Mouse (Mus musculus) limb, embryonic 10.5 days (tissue): ENCODE measurements around the gene S100b. TPM values are rescaled to one million over a fixed set of nuclear protein-coding genes. Genes with fewer than 3 reads are reported as not detected.

Source experiments
- DNase-seq: peaks from one replicate; pipeline ENCODE4 v3.0.0-alpha.2; 2017; ENCODE audit warnings: low spot score
- H3K27ac ChIP-seq: fragments of 300-500 bp; sonication (generic); 2 replicates; pipeline ENCODE4 v1.5.1; 2016; ENCODE audit warnings: mild to moderate bottlenecking
- H3K27me3 ChIP-seq: fragments of 300-500 bp; sonication (generic); 2 replicates; pipeline ENCODE4 v1.6.1; 2016; ENCODE audit warnings: low read depth, mild to moderate bottlenecking; ENCODE audit not compliant: poor library complexity, severe bottlenecking
- H3K36me3 ChIP-seq: fragments of 300-500 bp; sonication (generic); 2 replicates; pipeline ENCODE4 v1.6.1; 2016; ENCODE audit warnings: mild to moderate bottlenecking, moderate library complexity
- H3K4me1 ChIP-seq: fragments of 300-500 bp; sonication (generic); 2 replicates; pipeline ENCODE4 v1.6.1; 2016
- H3K4me3 ChIP-seq: fragments of 300-500 bp; sonication (generic); 2 replicates; pipeline ENCODE4 v1.5.1; 2016; ENCODE audit warnings: mild to moderate bottlenecking, moderate library complexity
- H3K9me3 ChIP-seq: fragments of 300-500 bp; sonication (generic); replicated peaks from 2 replicates; pipeline ENCODE4 v1.6.1; 2016; ENCODE audit warnings: mild to moderate bottlenecking
- WGBS: fragments of 180-500 bp; shearing (Covaris S2); methylation state at CpG from one replicate; pipeline ENCODE4 v1.1.7; 2016; 5-methylcytosine and 5-hydroxymethylcytosine counted together
- polyA plus RNA-seq: library from polyadenylated mRNA; unstranded; fragments of >200 nt; fragmentation: Nextera tagmentation; extraction: Ambion mirVana; gene quantifications from 2 replicates; pipeline ENCODE4 v1.2.1, GENCODE M21; 2016

S100b gene
- polyA plus RNA-seq, 1 experiment from 2014 or later: not detected

DNA sequence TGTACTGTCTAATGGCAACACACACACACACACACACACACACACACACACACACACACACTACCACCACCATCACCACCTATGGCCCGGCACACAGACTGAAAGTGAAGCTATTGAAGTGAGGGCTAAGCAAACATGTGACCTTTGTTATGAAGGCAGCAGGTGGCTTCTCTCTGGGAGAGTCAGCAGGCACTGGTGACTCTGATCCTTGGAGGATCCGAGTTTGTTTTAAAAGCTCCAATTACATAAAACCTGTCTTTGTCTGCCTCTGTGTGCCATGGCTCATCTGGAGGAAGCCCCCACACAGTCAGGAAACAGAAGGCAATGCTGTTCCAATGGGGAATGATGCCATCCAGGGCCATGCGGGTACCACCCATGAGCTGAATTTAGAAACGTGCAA, 7.1 kb upstream of the S100b start:
- no peak overlapping the region for H3K4me3 ChIP-seq
- DNase-seq: no peak
- no peaks in the 10 kb centered on the region for H3K4me1 ChIP-seq
- 74% methylated on average over 4 of the region's 4 CpGs for WGBS
- no peak overlapping the region for H3K27ac ChIP-seq
- no peaks in the 10 kb centered on the region for H3K27me3 ChIP-seq
- H3K9me3 ChIP-seq: no peaks in the 10 kb centered on the region
- H3K36me3 ChIP-seq: no peaks in the 10 kb centered on the region

- no peaks in the 10 kb centered on the region for H3K4me1 ChIP-seq
- WGBS: 84% methylated on average over 21 of the region's 21 CpGs
- H3K9me3 ChIP-seq: no peaks in the 10 kb centered on the region
- no peaks in the 10 kb centered on the region for H3K36me3 ChIP-seq
- no peak for DNase-seq
- no peak overlapping the region for H3K27ac ChIP-seq
- H3K4me3 ChIP-seq: no peak overlapping the region
- H3K27me3 ChIP-seq: no peaks in the 10 kb centered on the region
Observed at GRCm38 (mm10) chr10:76247960-76248646, 5.5 kb upstream of the S100b start.

DNA sequence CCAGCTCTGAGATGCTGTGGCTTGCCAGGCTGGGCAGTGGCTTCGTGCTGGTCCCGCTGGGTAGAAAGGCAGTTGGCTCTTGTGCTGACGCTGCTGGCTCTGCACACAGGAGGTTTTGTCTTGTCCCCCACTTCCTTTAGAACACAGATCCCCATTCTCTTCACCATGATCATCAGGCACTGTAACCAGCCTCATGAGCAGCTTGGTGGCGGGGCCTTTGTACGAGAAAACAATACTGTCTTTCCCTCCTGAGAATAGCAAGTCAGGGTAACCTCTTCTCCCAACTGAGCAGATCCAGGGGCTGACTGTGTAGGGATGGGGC, 5.0 kb upstream of the S100b start:
- DNase-seq: no peak
- Histone ChIP-seq H3K27me3 (no peaks in the 10 kb centered on the region), H3K36me3 (no peaks in the 10 kb centered on the region), H3K27ac (no peak overlapping the region), H3K4me3 (no peak overlapping the region), H3K4me1 (no peaks in the 10 kb centered on the region), H3K9me3 (no peaks in the 10 kb centered on the region)
- WGBS: 90% methylated on average over 5 of the region's 5 CpGs

DNA sequence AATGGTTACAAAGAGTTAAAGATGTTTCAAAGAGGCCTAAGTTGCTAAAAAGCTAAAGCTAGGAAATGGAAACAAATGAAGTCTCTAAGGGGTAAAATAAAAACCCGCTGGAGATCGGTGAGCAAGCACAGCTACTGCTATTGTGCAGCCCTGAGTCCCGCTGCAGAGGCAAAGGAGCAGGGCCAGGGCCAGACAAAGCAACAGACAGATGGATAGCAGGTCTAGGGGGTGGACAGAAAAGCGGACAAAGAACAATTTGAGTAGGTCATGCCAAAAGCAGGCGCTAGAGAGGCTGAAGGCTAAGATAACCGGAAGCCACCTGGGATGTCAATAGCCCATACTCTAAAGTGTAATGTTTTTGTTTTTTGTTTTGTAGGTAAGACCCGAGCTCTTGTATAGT, 2.8 kb upstream of the S100b start:
- no peaks in the 10 kb centered on the region for H3K9me3 ChIP-seq
- WGBS: 85% methylated on average over 7 of the region's 7 CpGs
- no peak overlapping the region for H3K27ac ChIP-seq
- no peaks in the 10 kb centered on the region for H3K36me3 ChIP-seq
- H3K27me3 ChIP-seq: no peaks in the 10 kb centered on the region
- DNase-seq: no peak
- H3K4me3 ChIP-seq: no peak overlapping the region
- no peaks in the 10 kb centered on the region for H3K4me1 ChIP-seq

DNA sequence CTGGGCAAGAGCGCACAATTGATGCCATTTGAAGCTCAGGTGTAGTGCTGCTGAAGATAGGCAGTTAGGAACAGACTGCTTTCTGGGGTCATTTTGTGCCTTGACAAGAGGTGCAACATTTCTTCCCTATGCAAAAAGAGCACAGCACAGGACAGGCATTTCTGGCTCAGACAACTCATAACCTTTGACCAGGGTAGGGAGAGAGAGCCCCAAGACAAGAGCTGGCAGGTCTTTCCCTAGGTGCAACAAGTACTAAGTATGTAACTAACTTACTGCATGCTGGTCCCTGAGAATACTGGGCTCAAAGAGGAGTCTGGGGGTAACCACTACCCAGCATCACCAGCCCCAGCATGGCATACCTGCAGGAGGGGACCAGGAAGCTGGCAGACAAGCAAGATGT, 574 bp upstream of the S100b start:
- Histone ChIP-seq H3K27me3 (no peaks in the 10 kb centered on the region), H3K4me3 (no peak overlapping the region), H3K36me3 (no peaks in the 10 kb centered on the region), H3K9me3 (no peaks in the 10 kb centered on the region), H3K4me1 (no peaks in the 10 kb centered on the region), H3K27ac (no peak overlapping the region)
- 95% methylated on average over 1 of the region's 1 CpGs for WGBS
- DNase-seq: no peak

GRCm38 (mm10) chr10:76255617-76256016, 2.0 kb downstream of the S100b start:
- peaks cover 17% of the 10 kb centered on the region for H3K4me1 ChIP-seq
- 81% methylated on average over 6 of the region's 6 CpGs for WGBS

DNA sequence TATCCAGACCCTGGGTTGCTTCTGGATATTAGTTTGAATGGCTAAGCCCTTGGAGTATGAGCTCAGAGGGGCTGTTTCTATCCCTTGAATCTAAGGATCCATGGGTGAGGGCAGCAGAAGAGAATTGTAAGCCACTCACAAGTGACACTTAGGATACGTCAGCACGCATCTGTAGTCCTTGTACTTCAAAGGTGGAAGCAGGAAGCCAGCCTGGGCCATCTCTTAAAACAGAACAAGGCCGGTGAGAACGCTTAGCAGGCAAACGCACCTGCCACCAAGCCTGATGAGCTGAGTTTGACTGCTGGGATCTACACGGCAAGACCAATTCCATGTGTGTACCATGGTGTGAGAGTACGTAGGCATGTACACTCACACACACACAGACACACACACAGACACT, 3.6 kb downstream of the S100b start:
- no peak for DNase-seq
- H3K4me1 ChIP-seq: peaks cover 20% of the 10 kb centered on the region
- no peaks in the 10 kb centered on the region for H3K9me3 ChIP-seq
- no peak overlapping the region for H3K4me3 ChIP-seq
- no peaks in the 10 kb centered on the region for H3K27me3 ChIP-seq
- WGBS: 88% methylated on average over 7 of the region's 7 CpGs
- peaks cover 4% of the 10 kb centered on the region; the same call in 1 of the 2 replicates for H3K36me3 ChIP-seq
- no peak overlapping the region for H3K27ac ChIP-seq

More at GRCm38 (mm10) chr10:76255617-76256016, 2.0 kb downstream of the S100b start:
- H3K4me3 ChIP-seq: no peak overlapping the region
- DNase-seq: no peak
- peaks cover 3% of the 10 kb centered on the region; the same call in 1 of the 2 replicates for H3K36me3 ChIP-seq
- H3K27ac ChIP-seq: no peak overlapping the region
- H3K27me3 ChIP-seq: no peaks in the 10 kb centered on the region
- no peaks in the 10 kb centered on the region for H3K9me3 ChIP-seq

GRCm38 (mm10) chr10:76257719-76258390, 4.2 kb downstream of the S100b start:
- WGBS: 86% methylated on average over 12 of the region's 12 CpGs
- Histone ChIP-seq H3K9me3 (no peaks in the 10 kb centered on the region), H3K36me3 (peaks cover 6% of the 10 kb centered on the region; the same call in 1 of the 2 replicates), H3K4me1 (peaks cover 21% of the 10 kb centered on the region), H3K27me3 (no peaks in the 10 kb centered on the region), H3K27ac (no peak overlapping the region), H3K4me3 (no peak overlapping the region)
- DNase-seq: no peak

DNA sequence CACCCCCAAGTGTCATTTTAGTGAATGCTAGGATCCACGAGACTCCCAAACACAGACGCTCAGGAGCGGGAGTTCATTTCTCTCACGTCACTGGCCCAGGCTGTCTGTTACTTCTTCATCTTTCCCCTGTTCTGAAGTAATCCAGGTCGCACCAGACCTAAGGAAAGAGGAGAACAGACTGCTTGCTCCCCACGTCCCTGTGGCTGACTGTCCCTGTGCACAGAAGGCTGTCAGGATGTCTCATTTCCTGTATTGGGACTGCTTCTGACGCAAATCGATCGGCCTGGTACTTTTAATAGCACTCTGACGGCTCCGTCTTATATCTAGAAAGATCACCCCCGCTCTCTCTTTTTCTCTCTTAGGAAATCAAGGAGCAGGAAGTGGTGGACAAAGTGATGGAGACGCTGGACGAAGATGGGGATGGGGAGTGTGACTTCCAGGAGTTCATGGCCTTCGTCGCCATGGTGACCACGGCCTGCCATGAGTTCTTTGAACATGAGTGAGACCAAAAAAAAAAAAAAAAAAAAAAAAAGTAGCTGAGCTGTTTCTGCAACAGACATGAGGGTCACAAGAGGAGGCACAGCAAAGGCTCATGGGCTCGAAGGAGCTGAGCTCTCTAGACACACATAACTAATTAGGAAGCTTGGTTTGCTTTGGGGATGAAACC, 6.0 kb downstream of the S100b start:
- Histone ChIP-seq H3K27me3 (no peaks in the 10 kb centered on the region), H3K27ac (peak overlapping the region; percentile 30; the same call in 1 of the 2 replicates), H3K4me1 (peaks cover 21% of the 10 kb centered on the region), H3K9me3 (no peaks in the 10 kb centered on the region), H3K36me3 (peaks cover 13% of the 10 kb centered on the region), H3K4me3 (no peak overlapping the region)
- 67% methylated on average over 18 of the region's 18 CpGs for WGBS
- DNase-seq: peak; percentile 60

DNA sequence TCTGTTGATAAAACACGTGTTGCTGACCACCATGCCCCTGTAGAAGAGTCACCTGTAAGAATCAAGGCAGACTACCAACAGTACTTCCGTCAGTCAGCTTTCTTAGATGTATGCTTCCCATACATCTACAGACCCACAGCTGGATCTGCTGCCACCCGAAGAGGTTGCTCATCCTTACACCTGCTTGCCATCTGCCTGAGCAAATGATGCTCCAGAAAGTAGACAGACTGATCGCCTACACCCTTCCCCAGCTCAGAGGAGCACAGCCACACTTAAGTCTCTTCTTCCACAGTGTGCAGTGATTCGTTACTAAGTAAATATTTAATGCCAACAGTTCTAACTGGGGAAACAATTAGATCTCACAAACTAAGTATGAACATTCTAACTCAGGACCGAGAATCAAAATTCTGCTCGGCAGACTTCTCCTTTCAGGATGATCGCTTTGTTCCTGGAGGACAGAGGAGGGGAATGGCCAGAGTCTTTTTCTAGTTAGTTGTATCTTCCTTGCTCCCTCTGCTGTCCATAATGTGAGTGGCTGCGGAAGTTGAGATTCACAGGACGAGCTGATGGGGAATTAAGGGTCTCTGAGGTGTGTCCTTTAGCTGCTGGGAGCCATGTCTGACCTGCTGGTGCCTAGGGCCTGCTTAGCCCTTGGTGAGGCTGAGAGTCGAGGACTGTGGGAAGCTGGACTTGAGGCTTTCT, 6.9 kb downstream of the S100b start:
- Histone ChIP-seq H3K9me3 (no peaks in the 10 kb centered on the region), H3K36me3 (peaks cover 20% of the 10 kb centered on the region), H3K27me3 (no peaks in the 10 kb centered on the region), H3K27ac (0 out of 2 replicates have a peak overlapping the region, but pooled peaks have one; percentile 30), H3K4me1 (peaks cover 21% of the 10 kb centered on the region), H3K4me3 (no peak overlapping the region)
- 70% methylated on average over 11 of the region's 11 CpGs for WGBS
- no peak for DNase-seq

DNA sequence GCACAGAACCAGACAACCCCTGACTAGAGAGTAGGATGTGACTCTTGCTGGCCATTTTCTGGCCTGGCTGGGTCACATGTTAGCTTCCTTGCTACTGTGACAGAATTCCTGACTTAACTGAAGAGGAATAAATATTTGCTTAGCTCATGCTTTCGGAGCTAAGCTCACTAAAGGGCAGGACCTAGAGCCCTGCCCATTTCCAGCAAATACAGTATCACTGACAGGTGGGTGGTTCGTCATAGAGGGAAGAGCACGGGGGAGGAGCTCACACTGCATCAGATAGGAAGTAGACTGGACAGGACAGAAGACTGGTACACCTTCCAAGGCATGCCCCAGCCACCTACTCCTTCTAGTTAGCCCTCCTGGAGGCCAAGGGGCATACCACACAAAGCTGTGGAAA, 7.8 kb downstream of the S100b start:
- peaks cover 21% of the 10 kb centered on the region for H3K4me1 ChIP-seq
- no peak for DNase-seq
- peaks cover 28% of the 10 kb centered on the region for H3K36me3 ChIP-seq
- H3K27me3 ChIP-seq: no peaks in the 10 kb centered on the region
- no peak overlapping the region for H3K27ac ChIP-seq
- WGBS: 82% methylated on average over 3 of the region's 3 CpGs
- H3K4me3 ChIP-seq: no peak overlapping the region
- no peaks in the 10 kb centered on the region for H3K9me3 ChIP-seq

DNA sequence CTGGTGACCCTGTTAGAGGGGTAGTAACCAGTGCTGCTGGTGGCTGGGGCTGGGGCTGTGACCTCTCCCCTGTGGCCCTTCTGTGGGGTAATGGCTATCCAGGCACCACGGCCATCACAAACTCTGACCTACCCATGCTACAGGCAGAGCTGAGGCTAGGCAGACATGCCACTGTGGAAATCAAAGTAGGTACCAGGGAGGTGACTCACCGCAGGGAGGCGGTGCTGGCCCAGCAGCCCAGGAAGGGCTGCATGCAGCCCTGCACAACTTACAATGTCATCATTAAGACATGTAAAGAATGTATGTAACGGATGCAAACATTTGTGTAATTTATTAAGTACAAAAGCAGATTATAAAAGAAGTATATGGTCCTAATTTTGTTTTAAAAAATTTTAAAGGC, 8.8 kb downstream of the S100b start:
- no peak for DNase-seq
- Histone ChIP-seq H3K4me1 (peaks cover 21% of the 10 kb centered on the region), H3K36me3 (peaks cover 35% of the 10 kb centered on the region), H3K27ac (no peak overlapping the region), H3K4me3 (no peak overlapping the region), H3K27me3 (no peaks in the 10 kb centered on the region), H3K9me3 (no peaks in the 10 kb centered on the region)
- WGBS: 84% methylated on average over 4 of the region's 4 CpGs

DNA sequence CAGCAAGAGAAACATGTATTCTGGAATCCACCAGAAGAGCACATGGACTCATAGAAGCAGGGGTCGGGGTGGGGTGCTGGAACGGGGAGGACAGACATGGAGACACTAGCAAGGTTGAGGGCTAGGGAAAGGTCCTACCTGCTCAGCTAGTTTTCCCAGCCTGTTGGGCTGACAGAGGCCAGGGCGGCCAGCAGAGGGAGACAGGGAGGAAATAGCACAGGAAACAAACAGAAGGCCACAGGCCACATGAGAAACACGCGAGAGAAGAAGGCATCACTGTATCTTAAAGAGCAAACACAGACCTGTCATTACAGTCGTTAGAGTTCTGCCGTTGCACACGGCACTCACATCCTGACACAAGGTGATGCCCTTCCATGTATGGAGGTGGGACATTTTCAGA, 17.6 kb downstream of the S100b start:
- H3K27ac ChIP-seq: no peak overlapping the region
- peaks cover 86% of the 10 kb centered on the region for H3K36me3 ChIP-seq
- no peaks in the 10 kb centered on the region for H3K27me3 ChIP-seq
- no peaks in the 10 kb centered on the region for H3K4me1 ChIP-seq
- no peaks in the 10 kb centered on the region for H3K9me3 ChIP-seq
- peak; percentile 46 for DNase-seq
- WGBS: 58% methylated on average over 8 of the region's 8 CpGs
- H3K4me3 ChIP-seq: no peak overlapping the region
